Mouse (Mus musculus) small intestine, adult 2 months (tissue): Measurements from ENCODE around the gene Pcgf6.

Experiments used
- CTCF ChIP-seq: fragments of 200-500 bp; IDR thresholded peaks from 2 replicates; pipeline ENCODE4 v1.5.1; 2012; ENCODE audit warnings: low read depth, mild to moderate bottlenecking, control low read depth, inconsistent platforms, low read length, moderate library complexity, mixed read lengths; ENCODE audit not compliant: insufficient replicate concordance, insufficient read length; ENCODE audit errors: extremely low read depth
- POLR2A ChIP-seq: fragments of 200-500 bp; IDR thresholded peaks from 2 replicates; pipeline ENCODE4 v1.6.1; 2012; ENCODE audit warnings: low read depth, mild to moderate bottlenecking, control low read depth, inconsistent platforms, low read length, moderate library complexity

DNA sequence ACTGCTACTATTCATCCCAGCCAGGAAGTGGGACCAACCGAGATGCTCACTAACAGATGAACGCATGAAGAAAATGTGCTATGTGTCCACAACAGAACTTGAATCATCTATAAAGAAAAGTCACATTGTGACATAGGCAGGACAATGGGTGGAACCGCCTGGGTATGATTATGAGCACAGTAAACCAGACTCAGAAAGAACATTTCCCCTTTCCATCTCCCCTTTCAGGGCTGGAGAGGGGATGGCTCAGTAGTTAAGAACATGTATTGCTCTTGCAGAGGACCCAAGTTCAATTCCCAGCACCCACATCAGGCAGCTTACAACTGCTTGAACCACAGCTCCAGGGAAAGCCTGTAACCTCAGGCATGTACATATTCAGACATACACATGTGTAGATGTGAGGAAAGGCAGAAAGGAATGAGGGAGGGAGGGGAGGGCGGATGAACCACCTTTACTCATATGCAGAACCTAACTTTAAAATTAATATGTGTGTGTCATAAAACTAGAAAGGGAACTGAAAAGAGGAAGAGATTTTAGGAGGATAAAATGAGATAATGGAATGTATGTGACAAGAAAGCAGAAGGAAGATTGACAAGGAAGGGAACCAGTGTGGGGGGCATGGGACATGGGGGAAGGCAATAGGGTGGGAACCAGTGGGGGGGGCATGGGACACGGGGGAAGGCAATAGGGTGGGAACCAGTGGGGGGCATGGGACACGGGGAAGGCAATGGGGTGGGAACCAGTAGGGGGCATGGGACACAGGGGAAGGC, 46.8 kb downstream of the Pcgf6 start:
- TF ChIP-seq POLR2A (no peak), CTCF (no peak)
